Comparison of ENCODE assay signal across 8 mouse cellular contexts in genomic region chr7:35901942-35902381, GRCm38 (mm10).
DNase-seq lines count a peak whose midpoint lies in the region; ATAC-seq and TF ChIP-seq lines count a peak whose summit lies in the region.

No protein-coding gene starts in this region.

- no peaks in the 10 kb centered on the region for H3K36me3 ChIP-seq in hindbrain, embryonic 15.5 days

- peak overlapping the region; percentile 56 for H3K4me3 ChIP-seq in gastrocnemius, adult 2 months
- no peak overlapping the region for H3K4me3 ChIP-seq in hindbrain, embryonic 15.5 days

- H3K4me2 ChIP-seq in hindbrain, embryonic 15.5 days: peak overlapping the region; percentile 42

- H3K27ac ChIP-seq in gastrocnemius, adult 2 months: no peak overlapping the region
- H3K27ac ChIP-seq in hindbrain, embryonic 15.5 days (replicated peaks): no peak overlapping the region

- DNase-seq in adrenal gland, adult 8-10 months: peak; percentile 5
- peak; percentile 81 to 89 for DNase-seq in cerebellum, postnatal 25 days
- peak; percentile 76 for DNase-seq in gastrocnemius, adult 2 months
- DNase-seq in left cerebral cortex, postnatal 10 days (ENCODE audit: extremely low spot score in 1 of 2, low spot score in 2 of 2): peak; percentile 45 to 77
- peak; percentile 69 to 77 for DNase-seq in right cerebral cortex, postnatal 10 days (ENCODE audit: low spot score in 2 of 2)

- TF ChIP-seq CTCF in gastrocnemius, adult 2 months (IDR thresholded peaks at IDR 0.05): peak; percentile 98

- H3K9me3 ChIP-seq in hindbrain, embryonic 15.5 days: no peaks in the 10 kb centered on the region

- no peaks in the 10 kb centered on the region for H3K27me3 ChIP-seq in hindbrain, embryonic 15.5 days

- no peak overlapping the region for H3K9ac ChIP-seq in hindbrain, embryonic 15.5 days

- intact Hi-C loops in gastrocnemius, adult 2 months (cut with DNase I): loop anchor here (2.0 kb wide), 1 partner anchor 1445 kb away; no protein-coding TSS in a partner anchor
- intact Hi-C loops in left cerebral cortex, postnatal 10 days (cut with DNase I): loop anchor here (5.0 to 10.0 kb wide), 3 partner anchors 160 to 1445 kb away; partner anchors contain the start of gene Tshz3

- 3% methylated on average over 17 of the region's 17 CpGs for WGBS in hindbrain, embryonic 15.5 days

- H3K4me1 ChIP-seq in hindbrain, embryonic 15.5 days (replicated peaks): peaks cover 7% of the 10 kb centered on the region; the same call in 1 of the 2 replicates

- ATAC-seq in hindbrain, embryonic 15.5 days (ENCODE audit: low FRiP score, low read depth): no peak
- ATAC-seq in megakaryocyte progenitor cell, adult 5-6 weeks (replicated peaks; ENCODE audit: poor library complexity): peak; percentile 94
- ATAC-seq in erythroblast, adult 5-6 weeks (replicated peaks; ENCODE audit: low FRiP score, poor library complexity, severe bottlenecking): no peak

Comparison
In these comparisons a context has a peak if more than half of its experiments do, and no peak if none do; other contexts are left out.
1. DNase-seq: peak in every context shown above with its lines; median percentile 85 in cerebellum, postnatal 25 days; 76 in gastrocnemius, adult 2 months; 73 in right cerebral cortex, postnatal 10 days; 61 in left cerebral cortex, postnatal 10 days; 5 in adrenal gland, adult 8-10 months.